Mouse (Mus musculus) liver, postnatal 0 days (tissue): ENCODE results near the gene Agap1.

ENCODE experiments used
- CTCF ChIP-seq: sonication (generic); IDR thresholded peaks from 2 replicates; pipeline ENCODE4 v1.5.1; 2016; ENCODE audit warnings: antibody characterized with exemption, low read depth
- EP300 ChIP-seq: IDR thresholded peaks from 2 replicates; pipeline ENCODE4 v1.6.1; 2016; ENCODE audit warnings: antibody characterized with exemption, low read depth, mild to moderate bottlenecking

GRCm38 (mm10) chr1:89902236-89902635 is 447.6 kb downstream of the Agap1 start:
- TF ChIP-seq CTCF (no peak), EP300 (no peak)
